Mouse (Mus musculus) erythroblast, embryonic 14.5 days (primary cell): ENCODE measurements around the gene 1700067P10Rik.

ENCODE experiments used
- GATA1 ChIP-seq: IDR thresholded peaks from 2 replicates; pipeline ENCODE4 v1.6.1; 2012; ENCODE audit warnings: low read length, inconsistent platforms, mixed read lengths
- TAL1 ChIP-seq: IDR thresholded peaks from 3 replicates; pipeline ENCODE4 v1.6.1; 2012; ENCODE audit warnings: low read length, inconsistent platforms, mixed read lengths

- TF ChIP-seq TAL1 (no peak), GATA1 (no peak)
Measured at GRCm38 (mm10) chr17:48090305-48090704, 1.2 kb downstream of the 1700067P10Rik start.
